Mouse (Mus musculus): ENCODE measurements around the gene Gm5767.
"Not testable (repeated sequence)": the region's sequence is repeated elsewhere in the genome, so short reads cannot be mapped to it uniquely, and the experiment has no call there.

GRCm38 (mm10) chr16:8732450-8732849, 51.9 kb downstream of the Gm5767 start:
- TF ChIP-seq CTCF (IDR thresholded peaks at IDR 0.05; ENCODE audit: low read depth): 0 out of 2 replicates have a peak, but pooled peaks have one; percentile 1
- not testable (repeated sequence) for TF ChIP-seq EP300 (IDR thresholded peaks at IDR 0.05; ENCODE audit: low read depth)

Measured in liver, postnatal 0 days (tissue).